Mouse (Mus musculus) erythroblast, embryonic 14.5 days (primary cell): ENCODE results near the gene Acsl1.

Experiments used
- GATA1 ChIP-seq: IDR thresholded peaks from 2 replicates; pipeline ENCODE4 v1.6.1; 2012; ENCODE audit warnings: low read length, inconsistent platforms, mixed read lengths
- TAL1 ChIP-seq: IDR thresholded peaks from 3 replicates; pipeline ENCODE4 v1.6.1; 2012; ENCODE audit warnings: low read length, inconsistent platforms, mixed read lengths

DNA sequence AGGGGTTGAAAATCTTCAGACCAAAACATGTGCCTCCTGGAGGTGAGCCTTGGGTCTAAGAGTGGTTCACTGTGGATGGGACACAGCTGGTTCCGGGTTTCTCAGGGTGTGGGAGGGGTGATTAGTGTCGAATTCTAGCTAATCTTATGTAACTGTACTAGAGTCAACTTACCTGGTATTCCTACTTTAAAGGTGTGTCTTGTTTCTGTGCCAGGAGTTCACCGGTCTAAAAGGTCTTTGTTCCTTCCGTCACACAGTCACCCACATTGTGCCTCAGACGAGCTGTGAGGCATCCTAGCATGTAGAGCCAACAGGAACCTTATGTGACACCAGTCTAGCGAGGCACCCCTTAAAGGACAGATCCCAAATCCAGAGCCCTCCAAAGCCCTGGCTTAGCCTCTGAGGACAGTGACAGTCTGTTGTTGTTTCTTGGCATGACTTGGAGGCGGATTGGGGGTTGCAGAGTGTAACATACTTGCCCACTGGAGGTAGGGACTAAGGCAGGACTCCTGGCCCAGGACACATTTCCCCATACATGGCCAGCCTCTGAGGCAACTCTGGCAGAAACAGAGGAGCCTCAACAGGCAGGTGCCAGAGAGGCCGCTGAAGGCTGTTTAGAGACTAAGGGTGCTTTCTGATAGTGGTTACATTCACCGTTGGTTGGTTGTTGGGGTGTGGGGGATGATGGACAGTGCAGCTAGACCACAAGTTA lies 7.1 kb downstream of the Acsl1 start:
- TF ChIP-seq GATA1 (no peak), TAL1 (no peak)
